Mouse (Mus musculus): ENCODE measurements around the gene Supt20.

DNA sequence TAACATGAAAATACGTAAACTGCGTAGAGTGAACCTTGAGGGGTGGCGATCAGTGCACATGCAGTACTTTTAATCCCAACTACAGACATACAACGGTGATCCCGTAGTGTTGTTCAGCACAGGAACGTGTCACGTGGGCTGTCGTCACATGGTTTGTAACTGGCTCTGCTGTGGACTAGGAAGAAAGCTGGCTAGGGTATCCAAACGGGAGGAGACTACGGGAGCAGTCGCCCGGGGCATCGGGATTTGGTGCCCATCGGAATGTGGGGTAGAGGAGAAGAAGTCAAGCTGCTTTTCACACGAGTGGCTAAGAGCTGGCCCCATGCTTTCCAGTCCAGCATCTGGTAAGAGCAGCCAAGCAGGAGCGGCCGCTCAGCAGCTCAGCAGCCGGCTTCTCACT, 71.8 kb downstream of the Supt20 start:
- no peak for TF ChIP-seq CTCF (IDR thresholded peaks at IDR 0.05; ENCODE audit: insufficient read depth, low read length)
- TF ChIP-seq POLR2A (IDR thresholded peaks at IDR 0.05; ENCODE audit: borderline replicate concordance, extremely low read depth, low read depth, low read length) = no peak

Measured in lung, adult 2 months (tissue).